Mouse (Mus musculus) A20 (cell line): ENCODE data around the gene Sugt1.
A peak's percentile ranks its signal among the peaks of the same experiment; 100 is the strongest.

Experiments
- DNase-seq: peaks from one replicate; pipeline ENCODE4 v3.0.0-alpha.2; 2011; ENCODE audit warnings: low read depth, low spot score

Gene Sugt1

GRCm38 (mm10) chr14:79587139-79587851, at the start of gene Sugt1:
Sugt1 (plus strand) TSS chr14:79587691.
- DNase-seq = peak; percentile 97

GRCm38 (mm10) chr14:79537921-79538320, 49.6 kb upstream of the Sugt1 start:
- no peak for DNase-seq

GRCm38 (mm10) chr14:79541606-79542005, 45.9 kb upstream of the Sugt1 start:
- DNase-seq = no peak

GRCm38 (mm10) chr14:79549343-79549742, 38.1 kb upstream of the Sugt1 start:
- DNase-seq = no peak

- peak; percentile 19 for DNase-seq
Observed at GRCm38 (mm10) chr14:79551929-79552328, 35.6 kb upstream of the Sugt1 start.

- peak; percentile 82 for DNase-seq
Observed at GRCm38 (mm10) chr14:79552854-79553253, 34.6 kb upstream of the Sugt1 start.

- peak; percentile 73 for DNase-seq
Observed at GRCm38 (mm10) chr14:79557796-79558195, 29.7 kb upstream of the Sugt1 start.

GRCm38 (mm10) chr14:79562745-79563144, 24.7 kb upstream of the Sugt1 start:
- DNase-seq = peak; percentile 64

- DNase-seq = no peak
Observed at GRCm38 (mm10) chr14:79564784-79565183, 22.7 kb upstream of the Sugt1 start.

- no peak for DNase-seq
Observed at GRCm38 (mm10) chr14:79573482-79574191, 13.9 kb upstream of the Sugt1 start.

- no peak for DNase-seq
Observed at GRCm38 (mm10) chr14:79574361-79574760, 13.1 kb upstream of the Sugt1 start.

- no peak for DNase-seq
Observed at GRCm38 (mm10) chr14:79583526-79584245, 3.8 kb upstream of the Sugt1 start.

GRCm38 (mm10) chr14:79586499-79587138, 872 bp upstream of the Sugt1 start:
- DNase-seq = no peak

- DNase-seq = no peak
Observed at GRCm38 (mm10) chr14:79587852-79588229, 350 bp downstream of the Sugt1 start.

GRCm38 (mm10) chr14:79588534-79588951, 1.1 kb downstream of the Sugt1 start:
- DNase-seq = no peak

GRCm38 (mm10) chr14:79589401-79589800, 1.9 kb downstream of the Sugt1 start:
- DNase-seq = no peak

- DNase-seq = no peak
Observed at GRCm38 (mm10) chr14:79590916-79591315, 3.4 kb downstream of the Sugt1 start.

- no peak for DNase-seq
Observed at GRCm38 (mm10) chr14:79591611-79592010, 4.1 kb downstream of the Sugt1 start.

- no peak for DNase-seq
Observed at GRCm38 (mm10) chr14:79594069-79594468, 6.6 kb downstream of the Sugt1 start.

- DNase-seq = no peak
Observed at GRCm38 (mm10) chr14:79596602-79597001, 9.1 kb downstream of the Sugt1 start.

- DNase-seq = peak; percentile 8
Observed at GRCm38 (mm10) chr14:79605881-79606280, 18.4 kb downstream of the Sugt1 start.

- DNase-seq = peak; percentile 70
Observed at GRCm38 (mm10) chr14:79606392-79606791, 18.9 kb downstream of the Sugt1 start.
